Mouse (Mus musculus) 3134 (cell line): ENCODE data around the gene Dennd1a.

Experiments
- DNase-seq: peaks from one replicate; pipeline ENCODE4 v3.0.0-alpha.2; 2011; ENCODE audit warnings: low spot score; ENCODE audit not compliant: insufficient read length; ENCODE audit errors: extremely low read depth

Gene Dennd1a

GRCm38 (mm10) chr2:38064266-38064665, 222.9 kb downstream of the Dennd1a start:
- DNase-seq = no peak

- no peak for DNase-seq
These were observed 225.0 kb downstream of the Dennd1a start for GRCm38 (mm10) chr2:38062156-38062555.

- DNase-seq = no peak
These were observed 225.7 kb downstream of the Dennd1a start for GRCm38 (mm10) chr2:38061474-38061873.

GRCm38 (mm10) chr2:38052440-38052839, 234.8 kb downstream of the Dennd1a start:
- DNase-seq = no peak

GRCm38 (mm10) chr2:38051485-38052085, 235.6 kb downstream of the Dennd1a start:
- DNase-seq = no peak

GRCm38 (mm10) chr2:38048996-38049395, 238.2 kb downstream of the Dennd1a start:
- DNase-seq = no peak

GRCm38 (mm10) chr2:38045286-38045685, 241.9 kb downstream of the Dennd1a start:
- no peak for DNase-seq

GRCm38 (mm10) chr2:38040845-38041244, 246.3 kb downstream of the Dennd1a start:
- DNase-seq = no peak

GRCm38 (mm10) chr2:38039621-38040020, 247.6 kb downstream of the Dennd1a start:
- no peak for DNase-seq

GRCm38 (mm10) chr2:38028317-38028716, 258.9 kb downstream of the Dennd1a start:
- DNase-seq = no peak

- no peak for DNase-seq
These were observed 261.6 kb downstream of the Dennd1a start for GRCm38 (mm10) chr2:38025615-38026014.

GRCm38 (mm10) chr2:38023741-38024130, 263.5 kb downstream of the Dennd1a start:
- no peak for DNase-seq

GRCm38 (mm10) chr2:38023054-38023740, 264.0 kb downstream of the Dennd1a start:
- no peak for DNase-seq

GRCm38 (mm10) chr2:38021166-38021565, 266.0 kb downstream of the Dennd1a start:
- no peak for DNase-seq

- no peak for DNase-seq
These were observed 272.5 kb downstream of the Dennd1a start for GRCm38 (mm10) chr2:38014702-38015101.

- no peak for DNase-seq
These were observed 273.3 kb downstream of the Dennd1a start for GRCm38 (mm10) chr2:38013839-38014365.

- DNase-seq = no peak
These were observed 280.0 kb downstream of the Dennd1a start for GRCm38 (mm10) chr2:38007238-38007637.

GRCm38 (mm10) chr2:38003183-38003680, 284.0 kb downstream of the Dennd1a start:
- DNase-seq = no peak

GRCm38 (mm10) chr2:38001004-38001403, 286.2 kb downstream of the Dennd1a start:
- DNase-seq = no peak

GRCm38 (mm10) chr2:37997966-37998365, 289.2 kb downstream of the Dennd1a start:
- DNase-seq = no peak

GRCm38 (mm10) chr2:37989091-37989490, 298.1 kb downstream of the Dennd1a start:
- no peak for DNase-seq

- no peak for DNase-seq
These were observed 298.9 kb downstream of the Dennd1a start for GRCm38 (mm10) chr2:37988301-37988700.
